In the genomic region with DNA sequence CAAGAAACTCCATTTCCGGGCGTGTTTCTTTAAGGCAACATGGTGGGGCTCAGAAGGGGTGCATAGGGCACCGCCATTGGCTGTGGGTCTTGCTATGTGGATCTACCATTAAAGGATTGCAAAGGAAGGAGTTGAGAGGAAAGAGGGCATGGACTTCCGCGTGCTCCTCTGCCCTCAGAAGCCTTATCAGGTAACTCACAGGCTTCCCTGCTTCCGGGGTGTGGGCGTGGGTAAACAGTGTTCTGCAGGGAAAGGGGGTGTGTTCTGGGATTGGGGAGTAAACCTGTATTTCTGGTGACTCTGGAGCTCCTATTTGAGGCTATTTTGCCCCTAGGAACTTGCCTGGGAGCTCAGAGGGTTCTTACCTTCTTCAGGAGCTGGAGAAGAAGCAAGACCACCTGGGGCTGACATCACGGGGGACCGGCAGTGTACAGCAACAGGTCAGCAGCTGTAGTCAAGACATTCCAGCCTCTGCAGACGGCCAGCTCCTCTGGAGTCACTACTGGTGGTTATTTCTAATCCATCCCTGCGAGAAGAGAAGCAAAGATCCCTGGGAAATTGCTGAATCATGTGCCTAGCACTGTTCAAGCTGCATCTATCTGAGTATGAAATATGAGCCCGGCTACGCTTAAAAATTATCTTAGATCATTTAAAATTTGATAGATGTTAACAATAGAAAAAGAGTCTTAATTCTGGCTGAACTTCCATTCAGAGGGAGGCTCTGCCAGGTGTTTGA, we compare ENCODE assay signal across 12 mouse cellular contexts. TPM values are rescaled to one million over a fixed set of nuclear protein-coding genes. Genes with fewer than 3 reads are reported as not detected.
DNase-seq lines count a peak whose midpoint lies in the region; ATAC-seq lines count a peak whose summit lies in the region.
"Had no signal": no experiment of that assay in that cellular context is flagged by ENCODE, and none has a peak within 500 bp of the region (broad histone marks: within the 10 kb centered on the region; RNA-seq: fewer than 3 reads in every experiment).

No protein-coding gene starts in this region.

- no peak overlapping the region for H3K9ac ChIP-seq in liver, embryonic 15.5 days
- H3K9ac ChIP-seq: forebrain, postnatal 0 days; heart, embryonic 15.5 days had no signal

- H3K27ac ChIP-seq in liver, embryonic 15.5 days (replicated peaks), result no peak overlapping the region
- H3K27ac ChIP-seq: heart, embryonic 15.5 days had no signal

- peak; percentile 74 for ATAC-seq in common myeloid progenitor, adult 5-6 weeks (replicated peaks; ENCODE audit: low read depth, poor library complexity, severe bottlenecking)
- ATAC-seq in liver, embryonic 15.5 days (ENCODE audit: insufficient read depth), result peak; percentile 54; the same call in 1 of the 2 replicates
- ATAC-seq in megakaryocyte progenitor cell, adult 5-6 weeks (replicated peaks; ENCODE audit: poor library complexity), result peak; percentile 91
- ATAC-seq: forebrain, postnatal 0 days; inflammation-experienced regulatory T-cells, adult 6 months had no signal

- peak overlapping the region; percentile 38 for H3K4me2 ChIP-seq in liver, embryonic 15.5 days
- H3K4me2 ChIP-seq: heart, embryonic 15.5 days had no signal

- H3K36me3 ChIP-seq in liver, embryonic 15.5 days (replicated peaks), result no peaks in the 10 kb centered on the region
- H3K36me3 ChIP-seq: heart, embryonic 15.5 days had no signal

- intact Hi-C loops in left cerebral cortex, postnatal 36 days (cut with DNase I), result no loop called here

- no peaks in the 10 kb centered on the region for H3K9me3 ChIP-seq in liver, embryonic 15.5 days (replicated peaks)
- H3K9me3 ChIP-seq: heart, embryonic 15.5 days had no signal

- H3K4me1 ChIP-seq in liver, embryonic 15.5 days (replicated peaks), result peaks cover 13% of the 10 kb centered on the region

- no peak overlapping the region for H3K4me3 ChIP-seq in liver, embryonic 15.5 days (replicated peaks)
- H3K4me3 ChIP-seq: heart, embryonic 15.5 days had no signal

- WGBS in liver, embryonic 15.5 days (ENCODE audit: insufficient replicate concordance), result 23% methylated on average over 13 of the region's 13 CpGs

- peak; percentile 93 for DNase-seq in MEL-GATA-1-ER (ENCODE audit: extremely low read depth, low read depth)
- DNase-seq in kidney, postnatal 36 days, result no peak
- no peak for DNase-seq in left cerebral cortex, postnatal 36 days (ENCODE audit: low spot score in 2 of 2)
- no peak for DNase-seq in cerebellum, postnatal 25 days
- DNase-seq: cerebellum, postnatal 14 days; forebrain, postnatal 0 days; right cerebral cortex, postnatal 4 days had no signal

- H3K27me3 ChIP-seq in liver, embryonic 15.5 days, result no peaks in the 10 kb centered on the region
- H3K27me3 ChIP-seq: heart, embryonic 15.5 days had no signal

RNA-seq across cellular contexts. Expression of gene Thsd4, which starts 23.7 kb away (rescaled TPM):
- 0.15 and 0.32 TPM in 2 replicates for total RNA-seq in common myeloid progenitor, adult 5-6 weeks (2017)
- polyA plus RNA-seq in liver, embryonic 15.5 days (2015; fragmentation: Nextera tagmentation; extraction: Ambion mirVana), result 0.73 and 0.91 TPM in 2 replicates
- 0.05 and 0.44 TPM in 2 replicates for total RNA-seq in megakaryocyte progenitor cell, adult 5-6 weeks (2015)
- total RNA-seq in megakaryocyte progenitor cell, adult 5-6 weeks (2017), result 0.10 and 0.17 TPM in 2 replicates
- total RNA-seq in left cerebral cortex, postnatal 36 days (2021), result 1 to 10 TPM; 4.7 to 4.8 TPM
- polyA plus RNA-seq: inflammation-experienced regulatory T-cells, adult 6 months had no signal
